Mouse (Mus musculus): ENCODE results near the gene Kcne1. TPM values are rescaled to one million over a fixed set of nuclear protein-coding genes. Genes with fewer than 3 reads are reported as not detected.

Gene Kcne1
- total and polyA plus RNA-seq, 2 experiments from 2014 or later = 0.05 to 0.16 TPM

GRCm38 (mm10) chr16:92353295-92353694 is 6.0 kb downstream of the Kcne1 start:
- 85% methylated on average over 12 of the region's 12 CpGs for WGBS
- no peak for ATAC-seq

GRCm38 (mm10) chr16:92348941-92349340 is 10.3 kb downstream of the Kcne1 start:
- no peak overlapping the region for H3K4me3 ChIP-seq (ENCODE audit: low read length)
- DNase-seq (ENCODE audit: low spot score) (peak; percentile 77), ATAC-seq (peak; percentile 94)
- no peaks in the 10 kb centered on the region for H3K27me3 ChIP-seq (ENCODE audit: insufficient read depth, low read length)
- no peaks in the 10 kb centered on the region for H3K36me3 ChIP-seq (ENCODE audit: insufficient read depth, low read length)
- no peaks in the 10 kb centered on the region for H3K9me3 ChIP-seq (ENCODE audit: low read length)
- WGBS = 50% methylated on average over 12 of the region's 12 CpGs
- no peak for TF ChIP-seq CTCF (IDR thresholded peaks at IDR 0.05; ENCODE audit: low read depth)
- no peak overlapping the region for H3K27ac ChIP-seq
- no peaks in the 10 kb centered on the region; the same call in 1 of the 2 replicates for H3K4me1 ChIP-seq (ENCODE audit: insufficient read depth, low read length)
- 0 out of 2 replicates have a peak overlapping the region, but pooled peaks have one; percentile 8 for H3K4me2 ChIP-seq (ENCODE audit: low read depth, low read length)
- no peak overlapping the region for H3K9ac ChIP-seq (replicated peaks; ENCODE audit: low read length)

More at GRCm38 (mm10) chr16:92353295-92353694, 6.0 kb downstream of the Kcne1 start:
- Histone ChIP-seq H3K4me1 (ENCODE audit: insufficient read depth, low read length) (no peaks in the 10 kb centered on the region; the same call in 1 of the 2 replicates), H3K9ac (replicated peaks; ENCODE audit: low read length) (no peak overlapping the region), H3K9me3 (ENCODE audit: low read length) (no peaks in the 10 kb centered on the region), H3K4me2 (ENCODE audit: low read depth, low read length) (no peak overlapping the region), H3K27me3 (ENCODE audit: insufficient read depth, low read length) (no peaks in the 10 kb centered on the region), H3K4me3 (ENCODE audit: low read length) (no peak overlapping the region), H3K36me3 (ENCODE audit: insufficient read depth, low read length) (no peaks in the 10 kb centered on the region), H3K27ac (no peak overlapping the region)
- DNase-seq (ENCODE audit: low spot score) = no peak
- TF ChIP-seq CTCF (IDR thresholded peaks at IDR 0.05; ENCODE audit: low read depth) = no peak

GRCm38 (mm10) chr16:92346297-92346916 is 12.9 kb downstream of the Kcne1 start:
- no peak overlapping the region for H3K27ac ChIP-seq
- H3K4me1 ChIP-seq (ENCODE audit: insufficient read depth, low read length) = no peaks in the 10 kb centered on the region; the same call in 1 of the 2 replicates
- 35% methylated on average over 13 of the region's 13 CpGs for WGBS
- peak; percentile 72 for DNase-seq (ENCODE audit: low spot score)
- TF ChIP-seq CTCF (IDR thresholded peaks at IDR 0.05; ENCODE audit: low read depth) = no peak
- H3K4me2 ChIP-seq (ENCODE audit: low read depth, low read length) = no peak overlapping the region
- H3K27me3 ChIP-seq (ENCODE audit: insufficient read depth, low read length) = no peaks in the 10 kb centered on the region
- ATAC-seq = peak; percentile 75
- no peaks in the 10 kb centered on the region for H3K9me3 ChIP-seq (ENCODE audit: low read length)
- no peaks in the 10 kb centered on the region for H3K36me3 ChIP-seq (ENCODE audit: insufficient read depth, low read length)
- H3K4me3 ChIP-seq (ENCODE audit: low read length) = no peak overlapping the region
- no peak overlapping the region for H3K9ac ChIP-seq (replicated peaks; ENCODE audit: low read length)

- WGBS = 62% methylated on average over 11 of the region's 11 CpGs
- no peak for ATAC-seq
- no peaks in the 10 kb centered on the region for H3K27me3 ChIP-seq (ENCODE audit: insufficient read depth, low read length)
- no peak overlapping the region for H3K4me3 ChIP-seq (ENCODE audit: low read length)
- DNase-seq (ENCODE audit: low spot score) = no peak
- TF ChIP-seq CTCF (IDR thresholded peaks at IDR 0.05; ENCODE audit: low read depth) = no peak
- H3K9me3 ChIP-seq (ENCODE audit: low read length) = no peaks in the 10 kb centered on the region
- H3K4me2 ChIP-seq (ENCODE audit: low read depth, low read length) = no peak overlapping the region
- no peaks in the 10 kb centered on the region; the same call in 1 of the 2 replicates for H3K4me1 ChIP-seq (ENCODE audit: insufficient read depth, low read length)
- no peaks in the 10 kb centered on the region for H3K36me3 ChIP-seq (ENCODE audit: insufficient read depth, low read length)
- no peak overlapping the region for H3K27ac ChIP-seq
- H3K9ac ChIP-seq (replicated peaks; ENCODE audit: low read length) = no peak overlapping the region
Observed at GRCm38 (mm10) chr16:92345177-92345576, 14.1 kb downstream of the Kcne1 start.

GRCm38 (mm10) chr16:92340612-92341511 is 18.4 kb downstream of the Kcne1 start:
- H3K9me3 ChIP-seq (ENCODE audit: low read length) = no peaks in the 10 kb centered on the region
- H3K36me3 ChIP-seq (ENCODE audit: insufficient read depth, low read length) = no peaks in the 10 kb centered on the region
- 0 out of 2 replicates have a peak overlapping the region, but pooled peaks have one; percentile 1 for H3K9ac ChIP-seq (replicated peaks; ENCODE audit: low read length)
- H3K27me3 ChIP-seq (ENCODE audit: insufficient read depth, low read length) = no peaks in the 10 kb centered on the region
- peak; percentile 92 for DNase-seq (ENCODE audit: low spot score)
- H3K4me2 ChIP-seq (ENCODE audit: low read depth, low read length) = peak overlapping the region; percentile 44
- TF ChIP-seq CTCF (IDR thresholded peaks at IDR 0.05; ENCODE audit: low read depth) = peak; percentile 87
- WGBS = 27% methylated on average over 27 of the region's 27 CpGs
- H3K4me1 ChIP-seq (ENCODE audit: insufficient read depth, low read length) = no peaks in the 10 kb centered on the region
- peak; percentile 80 for ATAC-seq
- no peak overlapping the region for H3K27ac ChIP-seq
- H3K4me3 ChIP-seq (ENCODE audit: low read length) = peak overlapping the region; percentile 4; the same call in 1 of the 2 replicates

GRCm38 (mm10) chr16:92336280-92336679 is 23.0 kb downstream of the Kcne1 start:
- ATAC-seq = peak; percentile 60; the same call in 1 of the 2 replicates
- H3K4me2 ChIP-seq (ENCODE audit: low read depth, low read length) = no peak overlapping the region

More at GRCm38 (mm10) chr16:92336280-92336679, 23.0 kb downstream of the Kcne1 start:
- TF ChIP-seq CTCF (IDR thresholded peaks at IDR 0.05; ENCODE audit: low read depth) = peak; percentile 96
- no peaks in the 10 kb centered on the region for H3K4me1 ChIP-seq (ENCODE audit: insufficient read depth, low read length)
- H3K4me3 ChIP-seq (ENCODE audit: low read length) = no peak overlapping the region
- H3K27me3 ChIP-seq (ENCODE audit: insufficient read depth, low read length) = no peaks in the 10 kb centered on the region
- no peak overlapping the region for H3K27ac ChIP-seq
- WGBS = 6% methylated on average over 9 of the region's 9 CpGs
- no peaks in the 10 kb centered on the region for H3K36me3 ChIP-seq (ENCODE audit: insufficient read depth, low read length)
- no peak overlapping the region for H3K9ac ChIP-seq (replicated peaks; ENCODE audit: low read length)
- no peaks in the 10 kb centered on the region for H3K9me3 ChIP-seq (ENCODE audit: low read length)
- DNase-seq (ENCODE audit: low spot score) = peak; percentile 91
